Mouse (Mus musculus) cerebellum, postnatal 10 days (tissue): ENCODE measurements at regions not wholly inside any gene's neighbourhood (a gene's known extent, or its start where the extent isn't known, plus 50 kb on each side); places are given as distances from the start of the nearest gene placed in this dataset.

Experiments
- DNase-seq, 2 experiments: peaks; one replicate each; pipeline ENCODE4 v3.0.0; 2021; ENCODE audit warnings: mixed read lengths in 2 of 2

- DNase-seq = no peak
These were observed 56.9 kb downstream of the Dmrt2 start for GRCm38 (mm10) chr19:25729103-25729502.

- no peak for DNase-seq
These were observed 57.4 kb downstream of the Dmrt2 start for GRCm38 (mm10) chr19:25729633-25730032.

GRCm38 (mm10) chr19:25778455-25778854 is 106.2 kb downstream of the Dmrt2 start:
- no peak for DNase-seq

- DNase-seq = no peak
These were observed 107.1 kb downstream of the Dmrt2 start for GRCm38 (mm10) chr19:25779356-25779755.

GRCm38 (mm10) chr19:25781314-25781713 is 109.1 kb downstream of the Dmrt2 start:
- DNase-seq = no peak

GRCm38 (mm10) chr19:25802692-25803091 is 130.5 kb downstream of the Dmrt2 start:
- no peak for DNase-seq

- peak; percentile 74 to 78 for DNase-seq
These were observed 133.1 kb downstream of the Dmrt2 start for GRCm38 (mm10) chr19:25805351-25805750.

- peak; percentile 27 to 52 for DNase-seq
These were observed 141.4 kb downstream of the Dmrt2 start for GRCm38 (mm10) chr19:25813651-25814050.

- peak in 1 of 2 experiments; percentile 13 for DNase-seq
These were observed 172.9 kb downstream of the Dmrt2 start for GRCm38 (mm10) chr19:25845158-25845557.

- no peak for DNase-seq
These were observed 184.1 kb downstream of the Dmrt2 start for GRCm38 (mm10) chr19:25856344-25856743.

GRCm38 (mm10) chr19:25863312-25863711 is 191.1 kb downstream of the Dmrt2 start:
- no peak for DNase-seq

- no peak for DNase-seq
These were observed 234.5 kb downstream of the Dmrt2 start for GRCm38 (mm10) chr19:25906721-25907120.

- peak; percentile 9 to 16 for DNase-seq
These were observed 249.8 kb downstream of the Dmrt2 start for GRCm38 (mm10) chr19:25922052-25922451.

GRCm38 (mm10) chr19:25922806-25923205 is 250.6 kb downstream of the Dmrt2 start:
- no peak for DNase-seq

- no peak for DNase-seq
These were observed 251.6 kb downstream of the Dmrt2 start for GRCm38 (mm10) chr19:25923727-25924384.

- no peak for DNase-seq
These were observed 252.2 kb downstream of the Dmrt2 start for GRCm38 (mm10) chr19:25924385-25924769.

GRCm38 (mm10) chr19:25927220-25927619 is 255.0 kb downstream of the Dmrt2 start:
- DNase-seq = no peak

GRCm38 (mm10) chr19:25937343-25937742 is 265.1 kb downstream of the Dmrt2 start:
- DNase-seq = peak; percentile 7 to 22

GRCm38 (mm10) chr19:25971210-25971609 is 299.0 kb downstream of the Dmrt2 start:
- no peak for DNase-seq

- DNase-seq = peak; percentile 17 to 38
These were observed 303.0 kb downstream of the Dmrt2 start for GRCm38 (mm10) chr19:25975202-25975601.

GRCm38 (mm10) chr19:25980308-25980707 is 308.1 kb downstream of the Dmrt2 start:
- peak; percentile 35 to 56 for DNase-seq

GRCm38 (mm10) chr19:26014620-26015180 is 342.5 kb downstream of the Dmrt2 start:
- DNase-seq = peak; percentile 15 to 25

GRCm38 (mm10) chr19:26021141-26021540 is 348.9 kb downstream of the Dmrt2 start:
- no peak for DNase-seq

- no peak for DNase-seq
These were observed 353.9 kb downstream of the Dmrt2 start for GRCm38 (mm10) chr19:26026103-26026502.

- peak; percentile 68 to 74 for DNase-seq
These were observed 365.1 kb downstream of the Dmrt2 start for GRCm38 (mm10) chr19:26037270-26037669.
